Mouse (Mus musculus) lung, postnatal 0 days (tissue): Measurements from ENCODE around the gene Zfp971.
"Not testable (repeated sequence)": the region's sequence is repeated elsewhere in the genome, so short reads cannot be mapped to it uniquely, and the experiment has no call there.

ENCODE experiments used
- CTCF ChIP-seq: IDR thresholded peaks from 2 replicates; pipeline ENCODE4 v1.5.1; 2016; ENCODE audit warnings: antibody characterized with exemption, mild to moderate bottlenecking
- EP300 ChIP-seq: IDR thresholded peaks from 2 replicates; pipeline ENCODE4 v1.6.1; 2016; ENCODE audit warnings: antibody characterized with exemption, mild to moderate bottlenecking, control low read depth

GRCm38 (mm10) chr2:178027601-178028000 lies 4.5 kb downstream of the Zfp971 start:
- not testable (repeated sequence) for TF ChIP-seq EP300, CTCF
